Mouse (Mus musculus) cortical plate, adult 2 months (tissue): ENCODE data around the gene Umodl1.

ENCODE experiments used
- CTCF ChIP-seq: fragments of 200-500 bp; IDR thresholded peaks from 2 replicates; pipeline ENCODE4 v1.5.1; 2011; ENCODE audit warnings: mild to moderate bottlenecking, control low read depth, low read length; ENCODE audit not compliant: insufficient read depth; ENCODE audit errors: extremely low read depth
- POLR2A ChIP-seq: fragments of 200-500 bp; IDR thresholded peaks from 2 replicates; pipeline ENCODE4 v1.6.1; 2011; ENCODE audit warnings: mild to moderate bottlenecking, low read length, control low read depth; ENCODE audit not compliant: insufficient read depth; ENCODE audit errors: extremely low read depth

DNA sequence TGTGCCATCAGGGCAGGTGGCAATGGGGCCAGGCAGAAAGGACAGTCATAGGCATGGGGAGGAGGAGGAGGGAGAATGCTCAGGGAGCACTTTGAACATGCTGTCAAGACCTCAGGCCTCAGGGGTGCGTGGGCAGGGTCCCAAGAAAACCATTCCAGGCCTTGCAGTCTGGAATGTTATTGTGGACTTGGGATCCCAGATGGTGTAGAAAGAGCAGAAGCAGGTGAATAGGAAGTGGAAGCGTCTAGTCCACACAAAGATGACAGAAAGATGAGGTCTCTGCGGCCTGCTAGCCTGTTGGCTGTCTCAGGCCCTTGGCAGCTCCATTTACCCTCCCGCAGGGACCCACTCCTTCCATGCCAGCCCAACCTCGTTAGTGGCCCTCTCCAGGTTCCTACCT, 41.9 kb upstream of the Umodl1 start:
- TF ChIP-seq POLR2A (no peak), CTCF (no peak)
